Mouse (Mus musculus) cortical plate, adult 2 months (tissue): ENCODE data around the gene Maml3.

Source experiments
- CTCF ChIP-seq: fragments of 200-500 bp; IDR thresholded peaks from 2 replicates; pipeline ENCODE4 v1.5.1; 2011; ENCODE audit warnings: mild to moderate bottlenecking, control low read depth, low read length; ENCODE audit not compliant: insufficient read depth; ENCODE audit errors: extremely low read depth
- POLR2A ChIP-seq: fragments of 200-500 bp; IDR thresholded peaks from 2 replicates; pipeline ENCODE4 v1.6.1; 2011; ENCODE audit warnings: mild to moderate bottlenecking, low read length, control low read depth; ENCODE audit not compliant: insufficient read depth; ENCODE audit errors: extremely low read depth

DNA sequence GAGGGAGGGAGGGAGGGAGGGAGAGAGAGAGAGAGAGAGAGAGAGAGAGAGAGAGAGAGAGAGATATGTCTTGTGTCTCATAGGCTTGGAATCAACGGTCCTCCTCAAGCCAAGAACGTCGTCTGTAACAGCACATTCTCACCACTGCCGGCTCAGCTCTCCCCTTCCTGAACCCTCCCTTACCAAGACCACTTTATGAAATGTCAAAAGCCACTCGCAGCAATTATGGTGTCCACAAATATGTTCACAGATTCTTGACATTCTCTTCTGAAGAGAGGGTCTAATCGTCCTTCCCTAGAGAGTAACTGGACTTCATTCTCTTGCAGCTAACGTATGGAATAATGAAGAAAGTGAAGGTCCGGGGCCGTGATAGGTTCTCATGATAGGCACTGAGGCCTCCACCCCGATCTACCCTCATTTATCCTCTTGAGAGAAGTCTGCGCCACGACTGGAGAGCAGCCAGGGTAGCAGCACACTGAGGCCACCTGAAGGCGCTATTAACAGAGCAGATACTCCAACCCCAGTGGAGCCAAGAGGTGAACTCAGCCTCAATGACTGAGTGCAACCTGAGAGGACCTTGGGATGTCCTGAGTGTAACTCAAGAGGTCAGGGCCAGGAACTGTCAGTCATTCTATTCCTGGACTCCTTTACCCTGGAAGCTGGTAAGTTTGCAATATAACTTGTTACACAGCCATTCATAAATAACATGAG is 264.6 kb downstream of the Maml3 start:
- TF ChIP-seq CTCF (no peak), POLR2A (no peak)
